Comparison of ENCODE assay signal across 8 mouse cellular contexts in genomic region chr10:94992127-94992526, GRCm38 (mm10). TPM values are rescaled to one million over a fixed set of nuclear protein-coding genes. Genes with fewer than 3 reads are reported as not detected.
A peak's percentile ranks its signal among the peaks of the same experiment; 100 is the strongest.
DNase-seq lines count a peak whose midpoint lies in the region; ATAC-seq and TF ChIP-seq lines count a peak whose summit lies in the region.

No protein-coding gene starts in this region.

- 0 out of 2 replicates have a peak overlapping the region, but pooled peaks have one; percentile 16 for H3K9ac ChIP-seq in limb, embryonic 14.5 days (ENCODE audit: low read depth, low read length, severe bottlenecking)
- H3K9ac ChIP-seq in midbrain, embryonic 16.5 days (ENCODE audit: low read depth, low read length), result no peak overlapping the region

- no peaks in the 10 kb centered on the region for H3K36me3 ChIP-seq in limb, embryonic 14.5 days (ENCODE audit: control insufficient read depth, insufficient read depth, low read length)
- H3K36me3 ChIP-seq in midbrain, embryonic 16.5 days (ENCODE audit: control insufficient read depth, insufficient read depth, low read length), result no peaks in the 10 kb centered on the region

- WGBS in limb, embryonic 14.5 days, result 4% methylated on average over 9 of the region's 9 CpGs
- WGBS in midbrain, embryonic 16.5 days, result 10% methylated on average over 9 of the region's 9 CpGs

- no peaks in the 10 kb centered on the region for H3K27me3 ChIP-seq in limb, embryonic 14.5 days (ENCODE audit: control insufficient read depth, insufficient read depth, low read length)
- H3K27me3 ChIP-seq in midbrain, embryonic 16.5 days (ENCODE audit: control insufficient read depth, insufficient read depth, low read depth, low read length), result no peaks in the 10 kb centered on the region

- no peak for TF ChIP-seq POLR2A in limb, embryonic 14.5 days (IDR thresholded peaks at IDR 0.05; ENCODE audit: borderline replicate concordance, extremely low read depth, insufficient read depth, insufficient read length)

- peak overlapping the region; percentile 25 for H3K4me3 ChIP-seq in limb, embryonic 14.5 days (replicated peaks; ENCODE audit: low read length)
- no peak overlapping the region for H3K4me3 ChIP-seq in midbrain, embryonic 16.5 days (ENCODE audit: low read depth, low read length)

- H3K9me3 ChIP-seq in limb, embryonic 14.5 days (ENCODE audit: control insufficient read depth, low read length), result no peaks in the 10 kb centered on the region
- no peaks in the 10 kb centered on the region for H3K9me3 ChIP-seq in midbrain, embryonic 16.5 days (replicated peaks; ENCODE audit: control insufficient read depth, low read length, poor library complexity, severe bottlenecking)

- ATAC-seq in limb, embryonic 14.5 days (ENCODE audit: low FRiP score, low read depth), result peak; percentile 35
- 0 out of 2 replicates have a peak, but pooled peaks have one; percentile 13 for ATAC-seq in midbrain, embryonic 16.5 days

- peaks cover 6% of the 10 kb centered on the region for H3K4me1 ChIP-seq in limb, embryonic 14.5 days (ENCODE audit: control insufficient read depth, insufficient read depth, low read length)
- H3K4me1 ChIP-seq in midbrain, embryonic 16.5 days (ENCODE audit: control insufficient read depth, insufficient read depth, low read length), result peaks cover 4% of the 10 kb centered on the region

- peak; percentile 63 for DNase-seq in 3134 (ENCODE audit: extremely low read depth, insufficient read length, low spot score)
- peak; percentile 87 for DNase-seq in adrenal gland, adult 2 months
- DNase-seq in embryo, embryonic 9.5 days (ENCODE audit: extremely low spot score), result peak; percentile 78
- DNase-seq in heart, adult 18-20 months, result peak; percentile 90
- DNase-seq in kidney, adult 11 months, result peak; percentile 68
- DNase-seq in limb, embryonic 14.5 days (ENCODE audit: low spot score), result peak; percentile 54
- DNase-seq in spleen, postnatal 10 days (ENCODE audit: low spot score in 2 of 2), result peak; percentile 59 to 84

- H3K27ac ChIP-seq in limb, embryonic 14.5 days (replicated peaks; ENCODE audit: low read depth, low read length), result no peak overlapping the region; the same call in 1 of the 2 replicates
- no peak overlapping the region for H3K27ac ChIP-seq in midbrain, embryonic 16.5 days (ENCODE audit: low read length)

- H3K4me2 ChIP-seq in limb, embryonic 14.5 days (replicated peaks; ENCODE audit: low read depth, low read length, severe bottlenecking), result peak overlapping the region; percentile 53
- 0 out of 2 replicates have a peak overlapping the region, but pooled peaks have one; percentile 48 for H3K4me2 ChIP-seq in midbrain, embryonic 16.5 days (ENCODE audit: low read length)

RNA-seq across cellular contexts. Expression of gene Plxnc1, which starts 47.5 kb away (rescaled TPM):
- total RNA-seq in adrenal gland, adult 2 months (2021), result 1 to 10 TPM; 2.4 to 8.0 TPM
- polyA plus RNA-seq in adrenal gland, adult 2 months (2012; rRNA removed), result 1.0 and 1.1 TPM in 2 replicates
- 1 to 10 TPM; 1.8 to 3.4 TPM for total RNA-seq in heart, adult 18-20 months (2021)
- 4.2 and 4.7 TPM in 2 replicates for polyA plus RNA-seq in limb, embryonic 14.5 days (2012; rRNA removed)
- polyA plus RNA-seq in limb, embryonic 14.5 days (2014; fragmentation: Nextera tagmentation; extraction: Ambion mirVana), result 3.0 and 3.6 TPM in 2 replicates
- polyA plus RNA-seq in midbrain, embryonic 16.5 days (2015; fragmentation: Nextera tagmentation; extraction: Ambion mirVana), result 14.6 and 15.4 TPM in 2 replicates
